Mouse (Mus musculus) liver, embryonic 14.5 days (tissue): ENCODE measurements around the gene Zfp879.

Experiments used
- CTCF ChIP-seq: IDR thresholded peaks from 2 replicates; pipeline ENCODE4 v1.5.1; 2016; ENCODE audit warnings: antibody characterized with exemption, low read depth, control low read depth
- EP300 ChIP-seq: IDR thresholded peaks from 2 replicates; pipeline ENCODE4 v1.6.1; 2016; ENCODE audit warnings: antibody characterized with exemption, low read depth

DNA sequence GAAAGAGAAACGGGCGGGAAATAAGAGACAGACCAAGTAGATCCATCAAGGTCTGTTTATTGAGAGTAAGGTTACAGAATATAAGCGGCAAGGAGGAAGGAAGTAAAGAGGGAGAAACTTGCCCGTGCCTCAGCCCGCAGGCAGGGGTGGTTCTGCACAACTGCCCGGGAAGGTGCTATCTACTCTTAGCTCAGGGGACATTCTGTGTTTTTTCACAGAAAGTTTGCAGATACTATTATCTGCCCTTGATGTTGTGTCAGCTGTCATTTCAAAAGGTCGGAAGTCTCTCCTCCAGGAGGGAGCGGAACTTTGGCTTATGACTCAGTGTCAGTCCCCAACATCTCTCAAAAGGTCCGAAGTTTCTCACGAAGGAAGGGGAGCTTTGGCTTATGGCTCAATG lies 8.0 kb upstream of the Zfp879 start:
- TF ChIP-seq CTCF (no peak), EP300 (no peak)
